Mouse (Mus musculus): ENCODE measurements around the gene H2-T24.
A peak's percentile ranks its signal among the peaks of the same experiment; 100 is the strongest.

H2-T24 gene

DNA sequence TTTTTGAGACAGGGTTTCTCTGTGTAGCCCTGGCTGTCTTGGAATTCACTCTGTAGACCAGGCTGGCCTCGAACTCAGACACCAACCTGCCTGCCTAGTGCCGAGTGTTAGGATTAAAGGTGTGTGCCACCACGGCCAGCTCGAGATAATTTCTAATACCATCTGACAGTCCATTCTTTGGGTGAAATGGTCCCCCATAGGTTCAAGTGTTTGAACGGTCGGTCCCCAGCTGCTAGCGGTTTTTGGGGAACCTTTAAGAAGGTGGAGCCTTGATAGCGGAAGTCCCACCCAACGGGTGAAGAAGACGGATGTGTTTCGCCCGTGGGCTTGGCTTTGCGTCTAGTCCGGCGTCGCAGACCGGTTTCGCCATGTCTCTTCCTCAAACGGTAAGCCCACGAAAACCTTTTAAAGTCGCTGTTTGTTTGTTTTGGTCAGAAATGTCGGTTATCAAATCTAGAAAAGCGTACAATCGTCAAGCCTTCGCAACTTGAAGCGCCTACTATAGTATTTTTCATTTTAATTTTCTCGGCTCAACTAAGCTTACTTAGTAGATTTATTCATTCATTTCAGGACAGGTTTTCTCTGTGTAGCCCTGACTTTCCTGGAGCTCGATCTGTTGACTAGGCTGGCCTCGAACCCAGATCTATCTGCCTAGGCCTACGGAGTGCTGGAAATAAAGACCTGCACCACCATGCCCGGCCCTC, 26.0 kb downstream of the H2-T24 start:
- peak; percentile 79 for DNase-seq (ENCODE audit: extremely low read depth, insufficient read length, low spot score)

DNA sequence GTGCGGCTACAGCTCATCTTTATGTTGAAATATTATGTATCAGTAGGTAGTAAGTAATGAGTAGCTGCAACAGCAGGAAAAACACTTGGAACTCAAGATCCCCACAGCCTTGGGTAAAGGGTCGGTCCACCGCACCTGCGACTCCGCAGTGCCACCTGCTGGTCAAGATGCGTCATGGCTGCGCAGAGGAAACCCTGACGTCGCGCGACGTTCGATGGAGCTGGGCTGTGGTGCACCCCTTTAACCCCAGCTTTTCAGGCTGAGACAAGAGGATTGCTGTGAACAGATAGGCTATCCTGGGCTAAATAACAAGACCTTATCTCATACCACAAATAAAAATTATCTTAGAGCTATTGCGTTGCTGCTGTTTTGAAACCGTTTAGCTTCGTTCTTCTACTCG, 26.7 kb downstream of the H2-T24 start:
- DNase-seq (ENCODE audit: extremely low read depth, insufficient read length, low spot score): peak; percentile 74

DNA sequence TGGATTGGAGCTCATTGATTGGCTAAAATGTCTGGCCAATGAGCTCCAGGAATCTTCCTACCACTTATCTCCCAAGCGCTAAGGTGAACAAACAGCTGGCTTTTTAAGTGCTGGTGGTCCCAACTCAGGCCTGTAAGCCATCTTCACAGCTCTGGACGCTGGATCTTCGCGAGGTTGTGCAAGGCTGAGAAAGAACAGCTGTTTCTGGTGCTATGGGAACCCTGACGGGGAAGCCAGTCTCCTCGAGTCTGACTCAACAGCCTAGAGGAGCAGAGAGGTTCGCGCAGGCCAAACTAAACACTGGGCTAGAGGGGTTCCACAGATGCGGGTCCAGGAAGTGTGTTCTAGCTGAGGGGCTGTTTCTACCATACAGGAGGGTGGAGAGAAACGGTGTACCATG, 28.6 kb downstream of the H2-T24 start:
- DNase-seq (ENCODE audit: extremely low read depth, insufficient read length, low spot score): no peak

DNA sequence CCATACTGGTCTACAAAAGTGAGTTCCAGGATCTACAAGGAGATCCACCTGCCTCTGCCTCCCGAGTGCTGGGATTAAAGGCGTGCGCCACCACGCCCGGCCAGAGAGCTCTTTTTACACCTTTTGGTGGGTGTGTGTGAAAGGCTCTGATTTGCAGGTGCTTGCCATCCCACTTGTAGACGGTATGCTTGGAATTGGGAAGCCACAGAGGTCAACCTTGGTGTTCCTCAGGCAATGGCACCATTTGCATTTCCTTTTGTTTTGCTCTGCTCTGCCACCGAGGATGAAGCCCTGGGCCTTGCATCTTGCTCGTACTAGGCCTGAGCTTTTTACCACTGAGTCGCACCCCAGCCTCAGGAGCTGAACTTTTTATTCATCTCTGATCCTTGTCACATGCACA, 38.6 kb downstream of the H2-T24 start:
- no peak for DNase-seq (ENCODE audit: extremely low read depth, insufficient read length, low spot score)

DNA sequence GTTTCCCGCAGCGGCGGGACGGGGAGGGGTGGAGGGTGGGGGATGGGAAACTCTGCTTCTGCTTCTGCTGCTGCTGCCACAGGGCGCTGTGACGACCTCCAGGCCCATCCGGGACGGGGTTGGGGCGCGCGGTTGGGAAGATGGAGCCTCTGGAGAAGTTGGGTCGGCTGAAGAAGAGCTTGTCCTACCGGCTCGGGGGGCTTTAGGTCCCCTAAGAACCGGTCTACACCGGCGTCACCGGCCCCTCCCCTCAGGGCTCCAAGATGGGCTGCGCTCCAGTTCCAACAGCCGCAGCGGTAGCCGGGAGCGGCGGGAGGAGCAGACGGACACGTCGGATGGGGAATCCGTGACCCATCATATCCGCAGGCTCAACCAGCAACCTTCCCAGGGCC, 40.0 kb downstream of the H2-T24 start:
- DNase-seq (ENCODE audit: extremely low read depth, insufficient read length, low spot score): peak; percentile 69

DNA sequence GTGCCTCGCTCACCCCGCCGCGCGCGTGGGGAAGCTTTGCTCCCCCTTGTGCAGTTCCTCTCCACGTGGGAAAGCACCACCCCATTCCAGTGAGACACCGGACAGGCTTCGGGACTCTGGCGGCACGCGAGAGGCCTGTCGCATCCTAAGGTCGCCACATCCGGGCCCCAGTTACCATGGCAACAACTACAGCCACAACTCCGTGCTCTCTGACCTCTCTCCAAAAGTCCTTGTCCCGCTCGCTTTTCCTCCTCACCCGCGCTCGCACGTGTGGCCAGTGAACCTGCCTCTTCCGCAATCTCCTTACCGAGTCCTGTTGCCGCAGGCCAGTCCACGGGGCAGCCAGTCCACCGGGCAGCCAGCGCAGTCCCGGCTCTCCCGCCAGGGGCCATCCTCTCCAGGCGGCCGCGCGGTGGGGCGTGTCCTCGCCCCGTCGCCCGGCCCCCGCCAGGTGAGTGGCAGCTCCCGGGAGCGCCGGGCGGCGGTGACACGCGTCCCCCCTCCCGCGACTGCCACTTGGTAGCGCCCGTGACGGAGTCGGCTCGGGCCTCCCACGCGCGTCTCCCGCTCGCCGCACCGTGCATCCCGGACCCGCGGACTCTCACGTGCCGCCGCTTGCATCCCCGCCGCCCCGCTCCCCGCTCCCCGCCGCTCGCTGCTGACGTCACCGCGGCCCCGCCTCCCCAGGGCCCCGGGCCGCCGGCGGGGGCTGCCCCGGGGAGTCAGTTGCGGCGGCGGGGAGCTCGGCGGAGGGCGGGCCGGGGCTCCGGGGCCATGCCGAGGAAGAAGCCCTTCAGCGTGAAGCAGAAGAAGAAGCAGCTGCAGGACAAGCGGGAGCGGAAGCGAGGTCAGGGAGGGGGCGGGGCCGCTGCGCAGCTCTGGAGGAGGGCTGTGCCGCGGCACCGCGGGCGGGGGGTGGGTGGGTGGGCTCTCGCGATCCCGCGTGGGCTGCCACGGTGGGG, 40.7 kb downstream of the H2-T24 start, which contains the start of the genes Gnl1 and Prr3:
Gene Gnl1, plus strand, starts transcription at position 451 of the 962 bp plus-strand sequence.
Gene Prr3, minus strand, starts transcription at position 836 of the 962 bp plus-strand sequence.
- peak; percentile 96 for DNase-seq (ENCODE audit: extremely low read depth, insufficient read length, low spot score)

DNA sequence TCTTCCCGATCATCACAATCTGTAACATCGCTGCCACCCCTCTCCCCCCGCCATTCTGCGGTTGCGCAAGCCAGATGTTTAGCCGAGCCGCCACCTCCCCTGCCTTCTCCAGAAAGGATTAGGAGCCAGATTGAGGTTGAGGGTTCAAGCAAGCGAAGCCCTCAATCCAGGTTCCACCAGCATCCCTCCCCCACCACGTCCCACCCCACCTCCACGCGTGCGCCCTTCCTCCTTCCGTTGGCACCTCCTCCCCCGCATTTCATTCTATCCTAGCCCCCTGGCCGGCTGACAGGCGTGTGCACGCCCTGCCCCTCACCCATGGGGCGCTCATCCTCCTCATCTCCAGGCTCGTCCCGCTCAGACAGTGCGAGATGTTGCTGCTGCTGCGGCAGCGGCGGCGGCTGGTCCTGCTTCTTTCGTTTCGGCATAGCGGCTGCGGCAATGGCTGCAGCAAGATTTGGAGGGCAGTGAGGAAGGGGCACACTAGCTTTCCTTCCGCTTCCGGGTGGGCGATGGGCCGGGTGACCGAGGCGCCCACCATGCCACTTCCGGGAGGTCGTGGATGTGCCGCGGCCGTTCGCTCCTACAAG, 41.5 kb downstream of the H2-T24 start:
- DNase-seq (ENCODE audit: extremely low read depth, insufficient read length, low spot score): no peak

DNA sequence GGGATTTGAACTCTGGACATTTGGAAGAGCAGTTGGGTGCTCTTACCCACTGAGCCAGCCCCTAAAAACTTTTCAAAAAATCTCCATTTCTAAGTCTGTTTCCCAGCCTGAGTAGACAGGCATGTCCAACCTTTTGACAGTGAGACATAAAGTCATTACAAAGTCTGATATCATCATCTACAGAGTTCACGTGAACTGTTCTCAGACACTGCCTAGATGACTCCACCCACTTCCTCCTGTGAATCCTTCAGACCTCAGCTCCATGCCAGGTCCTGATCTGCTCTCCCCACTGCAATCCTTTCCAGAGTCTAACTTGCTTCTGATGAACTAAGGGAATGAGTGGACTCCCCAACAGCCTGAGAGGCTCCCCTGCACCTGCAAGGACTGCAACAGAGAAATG, 48.2 kb downstream of the H2-T24 start:
- DNase-seq (ENCODE audit: extremely low read depth, insufficient read length, low spot score): no peak

DNA sequence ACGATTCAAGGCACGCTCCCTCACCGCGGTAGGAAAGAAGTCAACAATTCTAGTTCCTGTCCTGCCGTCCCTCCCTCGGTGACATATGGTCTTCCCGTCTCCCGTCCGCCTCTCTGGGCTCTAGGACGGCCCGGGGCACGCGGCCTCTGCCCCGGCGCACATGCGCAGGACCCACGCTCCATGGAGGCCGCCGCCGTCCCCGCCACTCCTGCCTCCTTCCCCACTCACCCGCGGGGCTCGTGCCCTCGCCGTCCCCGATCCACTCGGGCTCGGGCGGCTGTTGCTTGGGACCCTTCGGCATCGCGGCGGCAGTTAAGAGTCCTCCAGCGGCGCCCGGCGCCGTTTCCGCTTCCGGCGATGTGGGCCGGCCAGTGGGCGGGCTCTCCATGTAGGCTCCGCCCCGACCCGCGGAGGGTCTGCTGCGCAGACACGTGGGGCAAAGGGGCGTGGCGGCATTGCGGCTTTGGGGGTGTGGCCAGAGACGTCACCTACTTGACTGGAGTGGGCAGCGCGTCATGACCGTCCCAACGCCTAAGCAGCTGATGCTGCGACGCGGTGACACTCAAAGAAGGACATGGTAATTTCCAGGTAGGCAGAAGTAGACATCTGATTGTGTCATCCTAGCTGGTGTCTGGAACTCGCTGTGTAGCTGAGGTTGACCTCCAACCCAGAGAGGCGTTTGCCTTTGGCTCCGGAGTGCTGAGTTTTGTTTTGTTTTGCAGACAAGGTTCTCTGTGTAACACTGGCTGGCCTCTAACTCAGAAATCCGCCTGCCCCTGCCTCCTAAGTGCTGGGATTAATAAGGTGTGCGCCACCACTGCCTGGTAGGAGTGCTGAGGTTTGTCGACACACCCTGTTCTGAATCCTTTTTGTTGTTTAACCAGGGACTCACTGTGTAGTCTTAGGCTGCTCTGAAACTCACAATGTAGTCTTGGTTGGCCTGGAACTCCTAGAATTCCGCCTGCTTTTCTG, 50.7 kb downstream of the H2-T24 start, which contains the start of gene Abcf1:
Gene Abcf1, minus strand, starts transcription at position 344 of the 972 bp plus-strand sequence.
- peak; percentile 99 for DNase-seq (ENCODE audit: extremely low read depth, insufficient read length, low spot score)

DNA sequence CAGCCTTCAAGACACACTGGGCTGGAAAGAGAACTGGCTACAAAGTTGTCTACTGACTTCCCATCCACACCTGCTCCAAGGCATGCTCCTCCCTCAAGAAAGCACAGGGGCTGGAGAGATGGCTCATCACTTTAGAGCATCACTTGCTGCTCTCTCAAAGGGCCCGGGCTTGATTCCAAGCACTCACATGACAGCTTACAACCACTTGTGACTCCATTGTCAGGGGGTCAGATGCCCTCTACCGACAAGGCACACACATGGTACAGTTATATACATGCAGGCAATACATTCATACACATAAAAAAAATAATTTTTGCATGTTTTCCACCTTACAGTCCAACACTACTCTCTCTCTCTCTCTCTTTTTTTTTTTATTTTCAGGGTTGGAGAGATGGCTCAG, 52.7 kb downstream of the H2-T24 start:
- DNase-seq (ENCODE audit: extremely low read depth, insufficient read length, low spot score): no peak

DNA sequence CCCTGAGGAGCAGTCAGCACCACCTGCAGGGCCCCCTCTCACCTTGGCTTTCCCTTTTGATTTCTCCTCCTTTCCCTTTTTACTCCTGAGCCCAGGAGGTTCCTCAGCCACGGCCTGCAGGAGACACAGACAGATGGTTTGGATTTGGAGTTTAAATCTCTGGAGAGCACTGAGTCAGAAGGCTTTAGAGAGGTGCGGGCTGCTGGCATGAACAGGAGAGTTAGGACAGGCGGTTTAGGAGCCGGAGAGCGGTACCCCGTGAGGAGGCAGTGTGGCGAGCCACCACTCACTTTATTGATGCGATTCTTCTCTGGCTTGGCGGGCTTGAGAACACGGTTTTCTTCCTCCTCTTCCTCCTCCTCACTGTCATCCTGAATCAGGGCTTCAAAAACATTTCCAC, 57.1 kb downstream of the H2-T24 start:
- no peak for DNase-seq (ENCODE audit: extremely low read depth, insufficient read length, low spot score)

DNA sequence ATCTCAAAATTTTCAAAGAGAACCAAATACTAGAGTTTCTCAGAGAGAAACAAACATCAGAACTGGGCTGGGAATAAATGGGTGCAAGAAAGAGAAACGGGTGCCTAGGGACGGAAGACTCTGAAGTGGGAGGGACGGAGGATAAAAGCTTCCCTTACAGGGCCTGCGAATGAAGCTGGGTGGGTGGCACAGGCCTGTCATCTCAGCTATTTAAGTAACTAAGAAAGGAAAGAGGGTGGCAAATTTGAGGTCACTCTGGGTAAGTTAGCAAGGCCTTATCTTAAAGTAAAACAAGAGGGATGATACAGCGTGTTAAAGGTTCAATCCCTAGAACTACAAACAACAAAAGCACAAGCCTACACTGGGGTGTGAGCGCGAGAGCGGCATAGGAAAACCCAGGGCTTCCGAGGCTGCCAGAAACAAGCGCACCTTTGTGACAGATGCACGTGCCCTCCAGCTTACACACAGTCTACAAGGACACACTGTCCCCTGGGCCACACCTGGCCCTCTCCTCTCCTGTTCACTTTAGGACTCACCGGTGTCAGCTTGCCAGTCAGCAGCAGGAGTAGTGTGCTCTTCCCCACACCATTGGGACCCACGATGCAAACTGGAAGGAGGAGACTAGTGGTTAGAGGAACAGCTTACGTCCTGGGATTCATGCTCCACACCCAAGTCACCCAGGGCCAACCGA, 61.7 kb downstream of the H2-T24 start:
- no peak for DNase-seq (ENCODE audit: extremely low read depth, insufficient read length, low spot score)

Measured in 3134 (cell line).